Mouse (Mus musculus) intestine, embryonic 16.5 days (tissue): ENCODE results near the gene Slc12a6. TPM values are rescaled to one million over a fixed set of nuclear protein-coding genes. Genes with fewer than 3 reads are reported as not detected.
A peak's percentile ranks its signal among the peaks of the same experiment; 100 is the strongest.

Experiments
- ATAC-seq: fragments of 200-750 bp; cut with Nextera tagmentation; 2 replicates; pipeline ENCODE4 v1.8.0; 2017; ENCODE audit warnings: moderate TSS enrichment, moderate library complexity
- H3K27ac ChIP-seq: fragments of 300-500 bp; sonication (generic); 2 replicates; pipeline ENCODE4 v1.5.1; 2014; ENCODE audit warnings: mild to moderate bottlenecking, low read length
- H3K27me3 ChIP-seq: fragments of 300-500 bp; sonication (generic); replicated peaks from 2 replicates; pipeline ENCODE4 v1.6.1; 2014; ENCODE audit warnings: low read length, control low read depth, mixed read lengths; ENCODE audit not compliant: control insufficient read depth, insufficient read depth
- H3K36me3 ChIP-seq: fragments of 300-500 bp; sonication (generic); 2 replicates; pipeline ENCODE4 v1.6.1; 2014; ENCODE audit warnings: low read length, control low read depth; ENCODE audit not compliant: control insufficient read depth, insufficient read depth
- H3K4me1 ChIP-seq: fragments of 300-500 bp; sonication (generic); 2 replicates; pipeline ENCODE4 v1.6.1; 2014; ENCODE audit warnings: low read length, control low read depth, mixed read lengths; ENCODE audit not compliant: control insufficient read depth, insufficient read depth
- H3K4me2 ChIP-seq: fragments of 300-500 bp; sonication (generic); 2 replicates; pipeline ENCODE4 v1.6.1; 2014; ENCODE audit warnings: low read depth, low read length, control low read depth
- H3K4me3 ChIP-seq: fragments of 300-500 bp; sonication (generic); 2 replicates; pipeline ENCODE4 v1.5.1; 2014; ENCODE audit warnings: mild to moderate bottlenecking, low read length
- H3K9ac ChIP-seq: fragments of 300-500 bp; sonication (generic); 2 replicates; pipeline ENCODE4 v1.6.1; 2014; ENCODE audit warnings: low read depth, low read length
- H3K9me3 ChIP-seq: fragments of 300-500 bp; sonication (generic); 2 replicates; pipeline ENCODE4 v1.6.1; 2016; ENCODE audit warnings: low read length, control low read depth; ENCODE audit not compliant: control insufficient read depth
- WGBS: fragments of 180-500 bp; shearing (Covaris S2); extraction: QIAGEN DNeasy Blood & Tissue Kit; methylation state at CpG from one replicate; pipeline ENCODE4 v1.1.7; 2014; 5-methylcytosine and 5-hydroxymethylcytosine counted together
- polyA plus RNA-seq: library from polyadenylated mRNA; unstranded; fragments of >200 nt; fragmentation: Nextera tagmentation; extraction: Ambion mirVana; gene quantifications from 2 replicates; pipeline ENCODE4 v1.2.1, GENCODE M21; 2015

Gene Slc12a6
- polyA plus RNA-seq, 1 experiment from 2014 or later, result 11.9 TPM

DNA sequence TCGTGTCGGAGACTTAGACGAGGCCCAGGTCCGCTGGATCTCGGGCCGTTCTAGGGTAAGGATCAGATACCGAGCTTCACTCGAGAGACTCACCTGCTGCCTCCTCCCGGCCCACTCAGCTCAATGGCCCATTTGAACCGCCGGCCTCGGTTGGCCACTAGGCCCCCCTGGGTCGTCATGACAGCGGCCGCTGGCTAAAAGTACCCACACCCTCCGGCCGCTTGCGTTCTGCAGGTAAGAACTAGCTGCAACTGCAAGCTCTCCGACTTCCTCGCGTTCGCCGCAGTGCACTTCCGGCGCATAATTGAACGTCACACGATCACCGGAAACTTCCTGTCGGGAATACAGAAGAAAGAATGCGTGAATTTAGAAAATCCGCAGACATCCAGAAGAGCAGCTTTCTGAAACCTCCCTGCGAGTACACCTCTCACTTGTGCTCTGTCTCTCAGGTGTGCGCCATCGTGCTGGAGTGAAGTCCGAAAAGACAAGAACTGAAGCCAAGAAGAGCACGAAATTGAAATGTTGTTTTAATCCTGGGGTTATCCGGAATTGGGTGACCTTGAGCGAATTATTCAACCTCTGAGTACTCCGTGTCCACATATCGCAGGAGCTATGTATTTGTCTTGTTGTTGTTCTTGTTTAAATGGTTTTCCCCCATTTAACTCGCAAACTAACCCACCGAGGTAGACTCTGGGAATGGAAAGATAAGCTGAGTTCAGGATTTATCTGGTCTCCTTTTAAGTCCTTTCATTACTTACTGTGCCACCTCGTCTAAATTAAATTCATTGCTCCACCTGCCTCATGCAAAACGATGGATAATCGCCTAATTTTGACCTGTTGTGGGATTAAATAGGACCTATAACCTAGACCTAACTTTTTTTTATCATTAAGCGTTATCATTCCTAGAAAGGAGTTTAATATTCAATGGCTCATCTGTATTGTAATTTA lies 102.4 kb downstream of the Slc12a6 start, which contains the start of gene Emc4:
TSS of gene Emc4 (minus strand) at position 302 of the 948 bp plus-strand sequence.
- Histone ChIP-seq H3K4me2 (peak within 1 kb of the TSS; percentile 83), H3K9me3 (no peaks in the 10 kb centered on the region), H3K27me3 (no peaks in the 10 kb centered on the region), H3K4me1 (peaks cover 5% of the 10 kb centered on the region), H3K4me3 (peak within 1 kb of the TSS; percentile 93), H3K36me3 (peaks cover 7% of the 10 kb centered on the region; the same call in 1 of the 2 replicates), H3K9ac (peak within 1 kb of the TSS; percentile 89), H3K27ac (peak within 1 kb of the TSS; percentile 80)
- peak; percentile 88 for ATAC-seq
- 1% methylated on average over 46 of the region's 46 CpGs for WGBS

DNA sequence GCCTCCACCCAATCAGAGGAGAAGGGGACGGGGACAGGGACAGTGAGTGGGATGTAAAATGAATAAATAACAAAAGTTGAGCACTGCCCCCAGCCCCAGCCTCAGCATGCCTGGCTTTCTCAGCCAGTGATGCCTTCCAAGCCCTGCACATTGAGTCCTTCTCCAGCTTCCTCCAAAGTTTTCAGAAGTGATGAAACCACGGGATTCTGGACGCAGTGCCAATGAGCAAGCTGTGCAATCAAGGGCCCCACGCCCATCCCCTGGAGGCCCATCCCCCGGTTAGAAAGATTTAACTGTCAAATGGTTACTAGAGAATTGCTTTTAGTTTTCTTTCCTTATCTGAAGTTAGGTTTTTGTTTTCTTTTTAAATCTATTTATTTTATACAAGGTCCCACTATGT lies 104.3 kb downstream of the Slc12a6 start:
- no peak overlapping the region for H3K27ac ChIP-seq
- WGBS, result 66% methylated on average over 5 of the region's 5 CpGs
- H3K4me1 ChIP-seq, result peaks cover 5% of the 10 kb centered on the region
- no peak overlapping the region for H3K4me2 ChIP-seq
- no peak overlapping the region for H3K4me3 ChIP-seq
- ATAC-seq, result no peak
- no peak overlapping the region for H3K9ac ChIP-seq
- H3K36me3 ChIP-seq, result no peaks in the 10 kb centered on the region
- no peaks in the 10 kb centered on the region for H3K9me3 ChIP-seq
- H3K27me3 ChIP-seq, result no peaks in the 10 kb centered on the region

- H3K9ac ChIP-seq, result no peak overlapping the region
- WGBS, result 55% methylated on average over 4 of the region's 4 CpGs
Measured at GRCm38 (mm10) chr2:112373141-112373540, 107.5 kb downstream of the Slc12a6 start.

GRCm38 (mm10) chr2:112374610-112375009 lies 109.0 kb downstream of the Slc12a6 start:
- ATAC-seq, result no peak
- WGBS, result 51% methylated on average over 5 of the region's 5 CpGs
- no peaks in the 10 kb centered on the region for H3K4me1 ChIP-seq
- no peak overlapping the region for H3K4me2 ChIP-seq
- no peak overlapping the region for H3K4me3 ChIP-seq
- H3K27ac ChIP-seq, result no peak overlapping the region
- H3K9me3 ChIP-seq, result no peaks in the 10 kb centered on the region
- no peaks in the 10 kb centered on the region for H3K27me3 ChIP-seq
- H3K36me3 ChIP-seq, result no peaks in the 10 kb centered on the region
- no peak overlapping the region for H3K9ac ChIP-seq

More at GRCm38 (mm10) chr2:112373141-112373540, 107.5 kb downstream of the Slc12a6 start:
- ATAC-seq, result no peak
- H3K9me3 ChIP-seq, result no peaks in the 10 kb centered on the region
- no peaks in the 10 kb centered on the region for H3K4me1 ChIP-seq
- H3K4me3 ChIP-seq, result no peak overlapping the region
- no peaks in the 10 kb centered on the region for H3K27me3 ChIP-seq
- H3K4me2 ChIP-seq, result no peak overlapping the region
- H3K27ac ChIP-seq, result no peak overlapping the region
- H3K36me3 ChIP-seq, result no peaks in the 10 kb centered on the region

- under 1% methylated on average over 70 of the region's 72 CpGs for WGBS
- Histone ChIP-seq H3K9me3 (no peaks in the 10 kb centered on the region), H3K9ac (peak within 1 kb of the TSS; percentile 98), H3K27ac (peak within 1 kb of the TSS; percentile 85), H3K36me3 (no peaks in the 10 kb centered on the region), H3K4me1 (peaks cover 2% of the 10 kb centered on the region; the same call in 1 of the 2 replicates), H3K27me3 (no peaks in the 10 kb centered on the region), H3K4me2 (peak within 1 kb of the TSS; percentile 45), H3K4me3 (peak within 1 kb of the TSS; percentile 94)
- ATAC-seq, result peak; percentile 100
Measured at GRCm38 (mm10) chr2:112378973-112379898, 113.6 kb downstream of the Slc12a6 start, which contains the start of gene Katnbl1. Katnbl1 (plus strand) TSS chr2:112379211.

DNA sequence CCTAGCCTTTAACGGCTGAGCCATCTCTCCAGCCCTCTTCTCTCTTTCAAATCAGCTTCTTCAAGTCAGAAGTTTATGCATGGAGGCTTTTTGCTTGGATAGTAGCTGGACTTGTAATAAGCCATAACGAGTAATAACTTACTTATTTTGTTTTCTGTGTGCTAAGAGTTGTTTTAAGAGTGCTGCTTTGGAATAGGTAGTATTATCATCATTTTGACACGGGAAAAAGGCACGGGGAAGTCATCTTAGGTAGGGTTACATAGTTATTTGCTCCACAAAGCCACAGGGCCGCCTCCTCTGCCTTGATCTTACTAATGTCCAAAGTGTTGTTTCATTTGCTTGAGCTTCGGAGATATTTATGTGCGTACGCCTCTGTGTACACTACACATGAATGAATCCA lies 114.5 kb downstream of the Slc12a6 start:
- H3K4me3 ChIP-seq, result peak overlapping the region; percentile 94
- WGBS, result 38% methylated on average over 8 of the region's 8 CpGs
- H3K4me1 ChIP-seq, result peaks cover 2% of the 10 kb centered on the region; the same call in 1 of the 2 replicates
- ATAC-seq, result no peak
- peak overlapping the region; percentile 45 for H3K4me2 ChIP-seq
- H3K27me3 ChIP-seq, result no peaks in the 10 kb centered on the region
- peak overlapping the region; percentile 85; the same call in 1 of the 2 replicates for H3K27ac ChIP-seq
- H3K36me3 ChIP-seq, result no peaks in the 10 kb centered on the region
- H3K9ac ChIP-seq, result peak overlapping the region; percentile 98
- H3K9me3 ChIP-seq, result no peaks in the 10 kb centered on the region

GRCm38 (mm10) chr2:112381219-112381618 lies 115.6 kb downstream of the Slc12a6 start:
- Histone ChIP-seq H3K27me3 (no peaks in the 10 kb centered on the region), H3K4me1 (peaks cover 2% of the 10 kb centered on the region; the same call in 1 of the 2 replicates), H3K9ac (no peak overlapping the region), H3K4me3 (no peak overlapping the region), H3K4me2 (no peak overlapping the region), H3K27ac (no peak overlapping the region), H3K9me3 (no peaks in the 10 kb centered on the region), H3K36me3 (no peaks in the 10 kb centered on the region)
- 90% methylated on average over 1 of the region's 1 CpGs for WGBS
- no peak for ATAC-seq

DNA sequence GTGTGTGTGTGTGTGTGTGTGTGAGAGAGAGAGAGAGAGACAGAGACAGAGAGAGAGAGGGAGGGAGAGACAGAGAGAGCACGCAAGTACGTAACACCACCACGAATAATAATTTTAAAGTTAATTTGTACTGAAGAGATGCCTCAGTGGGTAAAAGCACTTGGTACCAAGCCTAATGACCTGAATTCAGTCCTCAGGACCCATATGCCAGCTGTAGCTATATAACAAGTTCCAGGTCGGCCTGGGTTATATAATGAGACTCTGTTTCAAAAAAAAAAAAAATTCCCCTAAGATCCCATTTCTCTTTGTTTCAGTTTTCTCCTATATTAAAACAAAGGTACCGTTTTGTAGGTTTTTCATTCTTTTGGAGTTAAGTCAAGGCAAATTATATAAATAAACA lies 125.2 kb downstream of the Slc12a6 start:
- Histone ChIP-seq H3K27ac (no peak overlapping the region), H3K4me1 (no peaks in the 10 kb centered on the region), H3K9me3 (no peaks in the 10 kb centered on the region), H3K4me2 (no peak overlapping the region), H3K27me3 (no peaks in the 10 kb centered on the region), H3K36me3 (no peaks in the 10 kb centered on the region), H3K4me3 (no peak overlapping the region), H3K9ac (no peak overlapping the region)
- no peak for ATAC-seq
- 87% methylated on average over 5 of the region's 5 CpGs for WGBS
